Mouse (Mus musculus) liver, adult 2 months (tissue): ENCODE results near the gene Dtx2. TPM values are rescaled to one million over a fixed set of nuclear protein-coding genes. Genes with fewer than 3 reads are reported as not detected.
A peak's percentile ranks its signal among the peaks of the same experiment; 100 is the strongest.

Experiments
- DNase-seq: peaks from one replicate; pipeline ENCODE4 v3.0.0-alpha.2; 2011; ENCODE audit warnings: low read depth, low spot score; ENCODE audit errors: extremely low read depth
- H3K27ac ChIP-seq: fragments of 200-500 bp; replicated peaks from 2 replicates; pipeline ENCODE4 v1.5.1; 2012; ENCODE audit warnings: low read depth, mild to moderate bottlenecking, control low read depth, inconsistent platforms, low read length; ENCODE audit not compliant: insufficient read depth
- H3K27me3 ChIP-seq: fragments of 200-500 bp; 2 replicates; pipeline ENCODE4 v1.6.1; 2012; ENCODE audit warnings: mild to moderate bottlenecking, moderate library complexity, low read length, inconsistent platforms; ENCODE audit not compliant: control insufficient read depth, insufficient read depth
- H3K36me3 ChIP-seq: fragments of 200-500 bp; 2 replicates; pipeline ENCODE4 v1.6.1; 2012; ENCODE audit warnings: low read length, inconsistent platforms; ENCODE audit not compliant: control insufficient read depth, insufficient read depth
- H3K4me1 ChIP-seq: fragments of 200-500 bp; 2 replicates; pipeline ENCODE4 v1.6.1; 2011; ENCODE audit warnings: low read length; ENCODE audit not compliant: control insufficient read depth, insufficient read depth
- H3K4me3 ChIP-seq: fragments of 200-500 bp; 2 replicates; pipeline ENCODE4 v1.5.1; 2011; ENCODE audit warnings: low read depth, mild to moderate bottlenecking, control low read depth, low read length, moderate library complexity; ENCODE audit not compliant: insufficient read depth
- H3K79me2 ChIP-seq: fragments of 200-500 bp; 2 replicates; pipeline ENCODE4 v1.6.1; 2012; ENCODE audit warnings: inconsistent platforms, mild to moderate bottlenecking, low read length, moderate library complexity; ENCODE audit not compliant: control insufficient read depth, insufficient read depth
- H3K9ac ChIP-seq: fragments of 200-500 bp; 2 replicates; pipeline ENCODE4 v1.6.1; 2012; ENCODE audit warnings: low read depth, mild to moderate bottlenecking, control low read depth, inconsistent platforms, low read length
- CTCF ChIP-seq: fragments of 200-500 bp; IDR thresholded peaks from 2 replicates; pipeline ENCODE4 v1.5.1; 2011; ENCODE audit warnings: low read depth, low read length, control low read depth
- POLR2A ChIP-seq: fragments of 200-500 bp; IDR thresholded peaks from 2 replicates; pipeline ENCODE4 v1.6.1; 2011; ENCODE audit warnings: low read length, control low read depth; ENCODE audit not compliant: insufficient read depth; ENCODE audit errors: extremely low read depth
- WGBS: fragments of 180-500 bp; shearing (Covaris S2); methylation state at CpG from one replicate; pipeline ENCODE4 v1.1.7; 2018; 5-methylcytosine and 5-hydroxymethylcytosine counted together
- polyA plus RNA-seq: library from polyadenylated mRNA; depleted of rRNA; stranded (reverse); fragments of >200 nt; gene quantifications from 2 replicates; pipeline ENCODE4 v1.2.3, GENCODE M21; 2012
- total RNA-seq: library from RNA; depleted of rRNA; stranded (reverse); fragments of >200 nt; gene quantifications from 2 replicates; pipeline ENCODE4 v1.2.3, GENCODE M21; 2014

Gene Dtx2
- total and polyA plus RNA-seq, 2 experiments, result 1.0 to 7.1 TPM

- Histone ChIP-seq H3K27me3 (no peaks in the 10 kb centered on the region), H3K4me1 (peaks cover 8% of the 10 kb centered on the region), H3K36me3 (no peaks in the 10 kb centered on the region), H3K4me3 (no peak overlapping the region), H3K79me2 (no peaks in the 10 kb centered on the region), H3K9ac (no peak overlapping the region), H3K27ac (peak overlapping the region; percentile 91)
- peak; percentile 22 for DNase-seq
- 88% methylated on average over 9 of the region's 9 CpGs for WGBS
- TF ChIP-seq CTCF (no peak), POLR2A (no peak)
Measured at GRCm38 (mm10) chr5:135956300-135957206, 38.0 kb upstream of the Dtx2 start.

GRCm38 (mm10) chr5:135957207-135957974, 37.2 kb upstream of the Dtx2 start:
- Histone ChIP-seq H3K79me2 (no peaks in the 10 kb centered on the region), H3K27me3 (no peaks in the 10 kb centered on the region), H3K36me3 (no peaks in the 10 kb centered on the region), H3K4me1 (peaks cover 12% of the 10 kb centered on the region), H3K4me3 (peak overlapping the region; percentile 40), H3K9ac (peak overlapping the region; percentile 66), H3K27ac (peak overlapping the region; percentile 98)
- TF ChIP-seq CTCF (no peak), POLR2A (peak; percentile 79)
- WGBS, result 8% methylated on average over 28 of the region's 28 CpGs
- peak; percentile 97 for DNase-seq

GRCm38 (mm10) chr5:135958367-135958766, 36.2 kb upstream of the Dtx2 start:
- peak overlapping the region; percentile 98 for H3K27ac ChIP-seq
- H3K27me3 ChIP-seq, result no peaks in the 10 kb centered on the region
- TF ChIP-seq CTCF, result no peak
- TF ChIP-seq POLR2A, result no peak
- H3K4me3 ChIP-seq, result no peak overlapping the region
- peaks cover 12% of the 10 kb centered on the region for H3K4me1 ChIP-seq
- no peaks in the 10 kb centered on the region for H3K79me2 ChIP-seq
- no peak overlapping the region for H3K9ac ChIP-seq
- H3K36me3 ChIP-seq, result no peaks in the 10 kb centered on the region
- WGBS, result 91% methylated on average over 4 of the region's 4 CpGs
- DNase-seq, result no peak

GRCm38 (mm10) chr5:135959911-135960310, 34.7 kb upstream of the Dtx2 start:
- Histone ChIP-seq H3K27me3 (no peaks in the 10 kb centered on the region), H3K79me2 (no peaks in the 10 kb centered on the region), H3K4me1 (peaks cover 12% of the 10 kb centered on the region), H3K9ac (no peak overlapping the region), H3K36me3 (no peaks in the 10 kb centered on the region), H3K4me3 (no peak overlapping the region), H3K27ac (no peak overlapping the region)
- WGBS, result 94% methylated on average over 7 of the region's 7 CpGs
- DNase-seq, result no peak
- TF ChIP-seq POLR2A (no peak), CTCF (no peak)

- Histone ChIP-seq H3K27ac (0 out of 2 replicates have a peak overlapping the region, but pooled peaks have one; percentile 4), H3K27me3 (no peaks in the 10 kb centered on the region), H3K36me3 (no peaks in the 10 kb centered on the region), H3K4me3 (no peak overlapping the region), H3K9ac (no peak overlapping the region), H3K79me2 (no peaks in the 10 kb centered on the region), H3K4me1 (peaks cover 12% of the 10 kb centered on the region)
- DNase-seq, result no peak
- 98% methylated on average over 15 of the region's 15 CpGs for WGBS
- no peak for TF ChIP-seq POLR2A
- TF ChIP-seq CTCF, result no peak
Measured at GRCm38 (mm10) chr5:135960909-135961635, 33.5 kb upstream of the Dtx2 start.
